Mouse (Mus musculus) erythroid progenitor cell, adult 5-6 weeks (primary cell): Measurements from ENCODE around the gene Dhrs4. TPM values are rescaled to one million over a fixed set of nuclear protein-coding genes. Genes with fewer than 3 reads are reported as not detected.

Experiments
- ATAC-seq: replicated peaks from 2 replicates; pipeline ENCODE4 v1.8.0; 2016; ENCODE audit warnings: moderate number of reproducible peaks, mild to moderate bottlenecking, moderate TSS enrichment, inconsistent platforms; ENCODE audit not compliant: poor library complexity, low FRiP score, severe bottlenecking
- total RNA-seq, 2 experiments: library from RNA; stranded (forward) in 1 of 2; stranded (reverse) in 1 of 2; fragments of 150-400 nt in 1 of 2; fragments of 186-747, 209-891 nt in 1 of 2; gene quantifications; 2 replicates each; pipeline versions ENCODE4 v1.2.3 to v1.2.4; 2015 to 2017; ENCODE audit warnings: low replicate concordance in 2 of 2

The Dhrs4 gene
- total RNA-seq (2015; ENCODE audit: low replicate concordance) (15.5 and 26.4 TPM in 2 replicates), total RNA-seq (2017; ENCODE audit: low replicate concordance) (21.8 and 34.7 TPM in 2 replicates)

GRCm38 (mm10) chr14:55478651-55479599, at the start of gene Dhrs4:
Gene Dhrs4, plus strand, starts transcription at chr14:55478758.
- ATAC-seq = peak; percentile 95

GRCm38 (mm10) chr14:55430255-55430654, 48.3 kb upstream of the Dhrs4 start:
- ATAC-seq = no peak

GRCm38 (mm10) chr14:55433052-55433451, 45.5 kb upstream of the Dhrs4 start:
- no peak for ATAC-seq

- no peak for ATAC-seq
Measured at GRCm38 (mm10) chr14:55434825-55435224, 43.7 kb upstream of the Dhrs4 start.

GRCm38 (mm10) chr14:55437118-55437517, 41.4 kb upstream of the Dhrs4 start:
- no peak for ATAC-seq

GRCm38 (mm10) chr14:55438193-55438784, 40.3 kb upstream of the Dhrs4 start:
- ATAC-seq = peak; percentile 39; the same call in 1 of the 2 replicates

- ATAC-seq = no peak
Measured at GRCm38 (mm10) chr14:55457693-55458092, 20.9 kb upstream of the Dhrs4 start.

GRCm38 (mm10) chr14:55458273-55458672, 20.3 kb upstream of the Dhrs4 start:
- ATAC-seq = peak; percentile 89

GRCm38 (mm10) chr14:55458761-55459160, 19.8 kb upstream of the Dhrs4 start:
- no peak for ATAC-seq

GRCm38 (mm10) chr14:55459796-55460195, 18.8 kb upstream of the Dhrs4 start:
- ATAC-seq = no peak

GRCm38 (mm10) chr14:55460297-55460696, 18.3 kb upstream of the Dhrs4 start:
- no peak for ATAC-seq

GRCm38 (mm10) chr14:55461757-55462156, 16.8 kb upstream of the Dhrs4 start:
- no peak for ATAC-seq

- ATAC-seq = no peak
Measured at GRCm38 (mm10) chr14:55466481-55466880, 12.1 kb upstream of the Dhrs4 start.

GRCm38 (mm10) chr14:55467108-55467507, 11.4 kb upstream of the Dhrs4 start:
- no peak for ATAC-seq

GRCm38 (mm10) chr14:55468301-55468741, 10.2 kb upstream of the Dhrs4 start:
- ATAC-seq = no peak

- no peak for ATAC-seq
Measured at GRCm38 (mm10) chr14:55469041-55469440, 9.5 kb upstream of the Dhrs4 start.

GRCm38 (mm10) chr14:55469821-55470220, 8.7 kb upstream of the Dhrs4 start:
- ATAC-seq = no peak

GRCm38 (mm10) chr14:55470806-55471205, 7.8 kb upstream of the Dhrs4 start:
- ATAC-seq = no peak

- ATAC-seq = no peak
Measured at GRCm38 (mm10) chr14:55475654-55476053, 2.9 kb upstream of the Dhrs4 start.

- no peak for ATAC-seq
Measured at GRCm38 (mm10) chr14:55477421-55477820, 1.1 kb upstream of the Dhrs4 start.

GRCm38 (mm10) chr14:55477829-55478228, 729 bp upstream of the Dhrs4 start:
- ATAC-seq = peak; percentile 43; the same call in 1 of the 2 replicates
